Mouse (Mus musculus): ENCODE results near the gene Ptger2. TPM values are rescaled to one million over a fixed set of nuclear protein-coding genes. Genes with fewer than 3 reads are reported as not detected.
"Not testable (repeated sequence)": the region's sequence is repeated elsewhere in the genome, so short reads cannot be mapped to it uniquely, and the experiment has no call there.

Ptger2 gene
- polyA plus RNA-seq (2014; fragmentation: Nextera tagmentation; extraction: Ambion mirVana): 0.31 and 0.32 TPM in 2 replicates

- peak within 1 kb of the TSS; percentile 52 for H3K4me2 ChIP-seq (replicated peaks; ENCODE audit: low read depth, low read length)
- peak within 1 kb of the TSS; percentile 39 for H3K4me3 ChIP-seq (ENCODE audit: low read depth, low read length)
- not testable (repeated sequence) for H3K27ac ChIP-seq (ENCODE audit: low read depth, low read length); H3K27me3 ChIP-seq (ENCODE audit: control insufficient read depth, insufficient read depth, low read length); H3K4me1 ChIP-seq (replicated peaks; ENCODE audit: control insufficient read depth, insufficient read depth, low read length); H3K36me3 ChIP-seq (ENCODE audit: control insufficient read depth, insufficient read depth, low read length); ATAC-seq (ENCODE audit: low FRiP score); DNase-seq (ENCODE audit: low spot score); H3K9me3 ChIP-seq (ENCODE audit: control insufficient read depth, low read length)
- H3K9ac ChIP-seq (ENCODE audit: low read depth, low read length): peak within 1 kb of the TSS; percentile 32; the same call in 1 of the 2 replicates
- 50% methylated on average over 5 of the region's 6 CpGs for WGBS
Measured at GRCm38 (mm10) chr14:44987674-44988355, at the start of gene Ptger2. Gene Ptger2 (plus strand): TSS chr14:44988195.

GRCm38 (mm10) chr14:44960746-44961145, 27.2 kb upstream of the Ptger2 start:
- Histone ChIP-seq H3K27ac (ENCODE audit: low read depth, low read length) (no peak overlapping the region), H3K9me3 (ENCODE audit: control insufficient read depth, low read length) (no peaks in the 10 kb centered on the region), H3K4me3 (ENCODE audit: low read depth, low read length) (no peak overlapping the region), H3K27me3 (ENCODE audit: control insufficient read depth, insufficient read depth, low read length) (no peaks in the 10 kb centered on the region), H3K36me3 (ENCODE audit: control insufficient read depth, insufficient read depth, low read length) (no peaks in the 10 kb centered on the region), H3K4me1 (replicated peaks; ENCODE audit: control insufficient read depth, insufficient read depth, low read length) (no peaks in the 10 kb centered on the region), H3K4me2 (replicated peaks; ENCODE audit: low read depth, low read length) (no peak overlapping the region), H3K9ac (ENCODE audit: low read depth, low read length) (no peak overlapping the region)
- 93% methylated on average over 1 of the region's 1 CpGs for WGBS
- ATAC-seq (ENCODE audit: low FRiP score): no peak
- no peak for DNase-seq (ENCODE audit: low spot score)

- ATAC-seq (ENCODE audit: low FRiP score): peak; percentile 60
Measured at GRCm38 (mm10) chr14:44977278-44977677, 10.7 kb upstream of the Ptger2 start.

GRCm38 (mm10) chr14:44979887-44980286, 8.1 kb upstream of the Ptger2 start:
- no peak overlapping the region for H3K27ac ChIP-seq (ENCODE audit: low read depth, low read length)
- no peaks in the 10 kb centered on the region for H3K27me3 ChIP-seq (ENCODE audit: control insufficient read depth, insufficient read depth, low read length)
- no peak overlapping the region for H3K4me3 ChIP-seq (ENCODE audit: low read depth, low read length)
- no peaks in the 10 kb centered on the region for H3K9me3 ChIP-seq (ENCODE audit: control insufficient read depth, low read length)
- 54% methylated on average over 3 of the region's 3 CpGs for WGBS
- DNase-seq (ENCODE audit: low spot score) (no peak), ATAC-seq (ENCODE audit: low FRiP score) (no peak)
- no peaks in the 10 kb centered on the region for H3K4me1 ChIP-seq (replicated peaks; ENCODE audit: control insufficient read depth, insufficient read depth, low read length)
- H3K9ac ChIP-seq (ENCODE audit: low read depth, low read length): no peak overlapping the region
- no peaks in the 10 kb centered on the region for H3K36me3 ChIP-seq (ENCODE audit: control insufficient read depth, insufficient read depth, low read length)
- no peak overlapping the region for H3K4me2 ChIP-seq (replicated peaks; ENCODE audit: low read depth, low read length)

More at GRCm38 (mm10) chr14:44977278-44977677, 10.7 kb upstream of the Ptger2 start:
- peak; percentile 75 for DNase-seq (ENCODE audit: low spot score)
- not testable (repeated sequence) for H3K9me3 ChIP-seq (ENCODE audit: control insufficient read depth, low read length); H3K27me3 ChIP-seq (ENCODE audit: control insufficient read depth, insufficient read depth, low read length); H3K4me3 ChIP-seq (ENCODE audit: low read depth, low read length); H3K9ac ChIP-seq (ENCODE audit: low read depth, low read length); H3K4me2 ChIP-seq (replicated peaks; ENCODE audit: low read depth, low read length); H3K27ac ChIP-seq (ENCODE audit: low read depth, low read length); H3K36me3 ChIP-seq (ENCODE audit: control insufficient read depth, insufficient read depth, low read length); H3K4me1 ChIP-seq (replicated peaks; ENCODE audit: control insufficient read depth, insufficient read depth, low read length)
- 4% methylated on average over 4 of the region's 4 CpGs for WGBS

- Histone ChIP-seq H3K9ac (ENCODE audit: low read depth, low read length) (no peak overlapping the region), H3K27me3 (ENCODE audit: control insufficient read depth, insufficient read depth, low read length) (no peaks in the 10 kb centered on the region), H3K27ac (ENCODE audit: low read depth, low read length) (no peak overlapping the region), H3K4me2 (replicated peaks; ENCODE audit: low read depth, low read length) (no peak overlapping the region), H3K4me3 (ENCODE audit: low read depth, low read length) (no peak overlapping the region), H3K9me3 (ENCODE audit: control insufficient read depth, low read length) (no peaks in the 10 kb centered on the region), H3K36me3 (ENCODE audit: control insufficient read depth, insufficient read depth, low read length) (no peaks in the 10 kb centered on the region), H3K4me1 (replicated peaks; ENCODE audit: control insufficient read depth, insufficient read depth, low read length) (no peaks in the 10 kb centered on the region)
- DNase-seq (ENCODE audit: low spot score) (peak; percentile 53), ATAC-seq (ENCODE audit: low FRiP score) (no peak)
- 17% methylated on average over 4 of the region's 4 CpGs for WGBS
Measured at GRCm38 (mm10) chr14:44981490-44981889, 6.5 kb upstream of the Ptger2 start.

- WGBS: 23% methylated on average over 9 of the region's 9 CpGs
- H3K4me3 ChIP-seq (ENCODE audit: low read depth, low read length): no peak overlapping the region
- H3K27me3 ChIP-seq (ENCODE audit: control insufficient read depth, insufficient read depth, low read length): no peaks in the 10 kb centered on the region
- no peak overlapping the region for H3K9ac ChIP-seq (ENCODE audit: low read depth, low read length)
- ATAC-seq (ENCODE audit: low FRiP score): no peak
- H3K4me2 ChIP-seq (replicated peaks; ENCODE audit: low read depth, low read length): no peak overlapping the region
- no peaks in the 10 kb centered on the region for H3K9me3 ChIP-seq (ENCODE audit: control insufficient read depth, low read length)
- DNase-seq (ENCODE audit: low spot score): no peak
- no peaks in the 10 kb centered on the region for H3K4me1 ChIP-seq (replicated peaks; ENCODE audit: control insufficient read depth, insufficient read depth, low read length)
- no peaks in the 10 kb centered on the region for H3K36me3 ChIP-seq (ENCODE audit: control insufficient read depth, insufficient read depth, low read length)
- no peak overlapping the region for H3K27ac ChIP-seq (ENCODE audit: low read depth, low read length)
Measured at GRCm38 (mm10) chr14:44984106-44984505, 3.9 kb upstream of the Ptger2 start.

- Histone ChIP-seq H3K9me3 (ENCODE audit: control insufficient read depth, low read length) (no peaks in the 10 kb centered on the region), H3K4me2 (replicated peaks; ENCODE audit: low read depth, low read length) (no peak overlapping the region), H3K27me3 (ENCODE audit: control insufficient read depth, insufficient read depth, low read length) (peaks cover 6% of the 10 kb centered on the region), H3K4me1 (replicated peaks; ENCODE audit: control insufficient read depth, insufficient read depth, low read length) (no peaks in the 10 kb centered on the region; the same call in 1 of the 2 replicates), H3K27ac (ENCODE audit: low read depth, low read length) (no peak overlapping the region), H3K4me3 (ENCODE audit: low read depth, low read length) (no peak overlapping the region), H3K9ac (ENCODE audit: low read depth, low read length) (no peak overlapping the region), H3K36me3 (ENCODE audit: control insufficient read depth, insufficient read depth, low read length) (no peaks in the 10 kb centered on the region)
- no peak for DNase-seq (ENCODE audit: low spot score)
- ATAC-seq (ENCODE audit: low FRiP score): no peak
Measured at GRCm38 (mm10) chr14:44986248-44986647, 1.7 kb upstream of the Ptger2 start.

GRCm38 (mm10) chr14:44988456-44989016, 541 bp downstream of the Ptger2 start:
- peak overlapping the region; percentile 52 for H3K4me2 ChIP-seq (replicated peaks; ENCODE audit: low read depth, low read length)
- peak; percentile 74 for ATAC-seq (ENCODE audit: low FRiP score)
- peak overlapping the region; percentile 32; the same call in 1 of the 2 replicates for H3K9ac ChIP-seq (ENCODE audit: low read depth, low read length)
- no peaks in the 10 kb centered on the region for H3K9me3 ChIP-seq (ENCODE audit: control insufficient read depth, low read length)
- no peaks in the 10 kb centered on the region for H3K36me3 ChIP-seq (ENCODE audit: control insufficient read depth, insufficient read depth, low read length)
- H3K27me3 ChIP-seq (ENCODE audit: control insufficient read depth, insufficient read depth, low read length): peaks cover 6% of the 10 kb centered on the region
- 2% methylated on average over 14 of the region's 14 CpGs for WGBS
- DNase-seq (ENCODE audit: low spot score): peak; percentile 44
- no peak overlapping the region for H3K27ac ChIP-seq (ENCODE audit: low read depth, low read length)
- H3K4me3 ChIP-seq (ENCODE audit: low read depth, low read length): peak overlapping the region; percentile 39
- no peaks in the 10 kb centered on the region; the same call in 1 of the 2 replicates for H3K4me1 ChIP-seq (replicated peaks; ENCODE audit: control insufficient read depth, insufficient read depth, low read length)
